Mouse (Mus musculus): ENCODE measurements around the gene Cdkl1. TPM values are rescaled to one million over a fixed set of nuclear protein-coding genes. Genes with fewer than 3 reads are reported as not detected.

Gene Cdkl1
- polyA plus RNA-seq, 1 experiment from 2014 or later: 13.3 TPM

DNA sequence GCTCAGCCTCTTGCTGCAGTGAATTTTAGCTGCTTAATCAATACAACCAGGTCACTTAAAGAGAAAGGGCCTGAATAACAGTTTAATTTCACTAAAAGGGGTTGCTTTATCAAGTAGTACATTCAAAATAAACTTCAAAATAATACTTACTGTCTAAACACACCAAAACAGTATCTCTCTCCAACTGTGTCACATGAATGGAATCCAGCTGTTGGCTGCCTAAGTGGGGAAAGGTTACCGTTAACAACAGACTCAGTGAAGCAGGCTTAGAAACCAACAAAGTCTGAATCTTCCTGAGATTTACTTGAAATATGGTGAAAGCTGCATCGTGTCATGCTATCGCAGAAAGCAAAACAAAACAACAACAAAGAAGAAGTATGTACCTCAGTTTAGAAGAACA lies 21.9 kb upstream of the Cdkl1 start:
- no peaks in the 10 kb centered on the region for H3K9me3 ChIP-seq (ENCODE audit: control insufficient read depth, low read length)
- no peak overlapping the region for H3K4me2 ChIP-seq (ENCODE audit: low read depth, low read length)
- H3K4me1 ChIP-seq (ENCODE audit: control insufficient read depth, insufficient read depth, low read length): no peaks in the 10 kb centered on the region
- H3K27me3 ChIP-seq (ENCODE audit: control insufficient read depth, insufficient read depth, low read length): no peaks in the 10 kb centered on the region
- no peak overlapping the region for H3K27ac ChIP-seq (ENCODE audit: low read depth, low read length)
- no peak overlapping the region for H3K4me3 ChIP-seq (ENCODE audit: low read depth, low read length)
- ATAC-seq (ENCODE audit: low read depth): no peak
- H3K9ac ChIP-seq (replicated peaks; ENCODE audit: low read depth, low read length): no peak overlapping the region
- 82% methylated on average over 3 of the region's 3 CpGs for WGBS
- peaks cover 41% of the 10 kb centered on the region for H3K36me3 ChIP-seq (ENCODE audit: control insufficient read depth, insufficient read depth, low read length)

DNA sequence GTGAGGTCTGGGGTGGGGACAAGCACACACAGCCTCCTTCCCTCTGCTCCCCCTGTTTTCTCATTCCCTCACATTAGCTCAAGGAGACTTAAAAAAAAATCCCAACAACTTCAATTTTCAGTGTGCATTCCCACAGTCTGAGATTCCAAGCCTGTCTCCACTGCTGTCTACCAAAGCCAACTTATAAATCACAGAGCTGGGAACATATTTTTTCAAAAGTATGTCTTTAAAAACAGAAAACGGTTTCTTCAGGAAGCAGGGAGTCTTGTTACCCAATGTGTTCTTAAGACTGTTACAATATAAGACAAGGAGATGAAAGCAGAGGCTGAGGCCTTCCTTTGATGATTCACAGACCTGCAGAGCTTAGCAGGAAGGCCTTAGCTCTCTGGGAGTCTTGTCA lies 20.9 kb upstream of the Cdkl1 start:
- H3K4me2 ChIP-seq (ENCODE audit: low read depth, low read length): no peak overlapping the region
- H3K4me3 ChIP-seq (ENCODE audit: low read depth, low read length): no peak overlapping the region
- H3K27me3 ChIP-seq (ENCODE audit: control insufficient read depth, insufficient read depth, low read length): no peaks in the 10 kb centered on the region
- peaks cover 36% of the 10 kb centered on the region for H3K36me3 ChIP-seq (ENCODE audit: control insufficient read depth, insufficient read depth, low read length)
- 70% methylated on average over 1 of the region's 1 CpGs for WGBS
- no peaks in the 10 kb centered on the region for H3K4me1 ChIP-seq (ENCODE audit: control insufficient read depth, insufficient read depth, low read length)
- H3K9me3 ChIP-seq (ENCODE audit: control insufficient read depth, low read length): no peaks in the 10 kb centered on the region
- ATAC-seq (ENCODE audit: low read depth): no peak
- no peak overlapping the region for H3K27ac ChIP-seq (ENCODE audit: low read depth, low read length)
- no peak overlapping the region for H3K9ac ChIP-seq (replicated peaks; ENCODE audit: low read depth, low read length)

DNA sequence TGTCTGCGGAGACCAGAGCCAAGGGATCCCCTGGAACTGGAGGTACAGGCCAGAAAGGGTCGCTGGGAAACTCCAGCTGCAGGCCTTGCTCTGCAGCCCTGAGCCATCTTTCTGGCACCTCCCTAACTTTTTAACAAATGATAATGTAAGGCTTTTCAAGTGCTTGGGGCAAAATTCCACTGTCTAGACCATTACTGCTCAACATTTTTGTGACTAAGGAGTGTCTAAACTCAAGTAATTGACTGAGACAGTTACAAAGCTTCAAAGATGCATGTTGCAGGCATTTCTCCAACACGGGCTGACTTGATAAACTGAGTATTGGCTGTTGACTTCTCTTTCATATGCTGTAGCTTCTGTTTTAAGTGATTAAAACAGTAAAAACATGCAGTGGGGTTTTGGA lies 18.4 kb upstream of the Cdkl1 start:
- Histone ChIP-seq H3K27ac (ENCODE audit: low read depth, low read length) (no peak overlapping the region), H3K4me2 (ENCODE audit: low read depth, low read length) (no peak overlapping the region), H3K4me3 (ENCODE audit: low read depth, low read length) (no peak overlapping the region), H3K9ac (replicated peaks; ENCODE audit: low read depth, low read length) (no peak overlapping the region), H3K9me3 (ENCODE audit: control insufficient read depth, low read length) (no peaks in the 10 kb centered on the region), H3K27me3 (ENCODE audit: control insufficient read depth, insufficient read depth, low read length) (no peaks in the 10 kb centered on the region), H3K4me1 (ENCODE audit: control insufficient read depth, insufficient read depth, low read length) (no peaks in the 10 kb centered on the region), H3K36me3 (ENCODE audit: control insufficient read depth, insufficient read depth, low read length) (peaks cover 22% of the 10 kb centered on the region)
- no peak for ATAC-seq (ENCODE audit: low read depth)
- 91% methylated on average over 3 of the region's 3 CpGs for WGBS

DNA sequence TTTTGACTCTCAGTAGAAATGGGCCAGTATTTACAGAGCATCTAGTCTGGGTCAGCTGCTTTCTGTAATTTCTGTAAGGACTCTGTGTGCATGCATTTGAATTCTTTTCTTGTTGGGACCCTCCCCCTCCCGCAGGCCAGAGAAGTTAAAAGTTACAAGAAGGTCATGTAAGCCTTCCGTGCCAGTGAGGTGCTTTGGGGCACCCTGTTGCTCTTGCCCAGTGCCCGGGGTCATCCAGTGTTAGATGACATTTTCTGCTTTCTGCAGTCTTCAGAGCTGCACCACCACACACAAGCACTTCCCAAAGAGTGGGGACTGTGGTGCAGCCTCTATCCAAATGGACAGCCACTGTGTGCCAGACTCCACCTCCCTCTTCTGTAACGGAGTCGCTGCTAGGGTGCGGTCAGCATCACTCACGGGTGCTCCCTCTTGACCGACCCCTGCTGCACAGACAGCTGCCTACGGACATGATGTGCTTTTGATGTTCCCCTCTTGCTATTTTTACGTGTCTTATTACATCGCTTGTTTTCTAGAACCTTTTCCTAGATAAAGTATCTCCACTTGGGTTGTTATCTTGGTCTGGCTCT lies 16.4 kb upstream of the Cdkl1 start:
- Histone ChIP-seq H3K4me1 (ENCODE audit: control insufficient read depth, insufficient read depth, low read length) (no peaks in the 10 kb centered on the region), H3K4me2 (ENCODE audit: low read depth, low read length) (no peak overlapping the region), H3K4me3 (ENCODE audit: low read depth, low read length) (no peak overlapping the region), H3K27me3 (ENCODE audit: control insufficient read depth, insufficient read depth, low read length) (no peaks in the 10 kb centered on the region), H3K27ac (ENCODE audit: low read depth, low read length) (no peak overlapping the region), H3K9me3 (ENCODE audit: control insufficient read depth, low read length) (no peaks in the 10 kb centered on the region), H3K36me3 (ENCODE audit: control insufficient read depth, insufficient read depth, low read length) (peaks cover 17% of the 10 kb centered on the region), H3K9ac (replicated peaks; ENCODE audit: low read depth, low read length) (no peak overlapping the region)
- WGBS: 69% methylated on average over 11 of the region's 11 CpGs
- ATAC-seq (ENCODE audit: low read depth): no peak

DNA sequence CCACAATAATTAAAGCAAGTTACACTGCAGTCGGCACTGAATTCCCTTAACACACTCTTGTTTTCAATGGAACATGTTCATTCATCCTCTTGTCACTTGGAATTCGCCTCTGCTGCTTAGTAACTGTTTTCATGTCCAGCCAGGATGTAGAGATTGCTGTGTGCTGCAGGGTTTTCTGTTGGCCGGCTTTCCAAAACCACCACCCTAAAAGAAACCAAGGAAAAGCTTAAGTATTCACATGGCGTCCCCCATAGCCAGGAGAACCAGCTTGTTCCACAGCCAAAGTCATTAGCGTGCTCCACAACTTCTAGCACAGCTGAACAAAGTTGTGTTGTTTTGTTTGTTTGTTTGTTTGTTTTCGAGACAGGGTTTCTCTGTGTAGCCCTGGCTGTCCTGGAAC lies 14.1 kb upstream of the Cdkl1 start:
- WGBS: 82% methylated on average over 6 of the region's 6 CpGs
- no peak overlapping the region for H3K27ac ChIP-seq (ENCODE audit: low read depth, low read length)
- H3K9ac ChIP-seq (replicated peaks; ENCODE audit: low read depth, low read length): no peak overlapping the region
- H3K27me3 ChIP-seq (ENCODE audit: control insufficient read depth, insufficient read depth, low read length): no peaks in the 10 kb centered on the region
- no peaks in the 10 kb centered on the region for H3K9me3 ChIP-seq (ENCODE audit: control insufficient read depth, low read length)
- H3K4me3 ChIP-seq (ENCODE audit: low read depth, low read length): no peak overlapping the region
- peaks cover 14% of the 10 kb centered on the region for H3K36me3 ChIP-seq (ENCODE audit: control insufficient read depth, insufficient read depth, low read length)
- no peak overlapping the region for H3K4me2 ChIP-seq (ENCODE audit: low read depth, low read length)
- H3K4me1 ChIP-seq (ENCODE audit: control insufficient read depth, insufficient read depth, low read length): no peaks in the 10 kb centered on the region
- no peak for ATAC-seq (ENCODE audit: low read depth)

DNA sequence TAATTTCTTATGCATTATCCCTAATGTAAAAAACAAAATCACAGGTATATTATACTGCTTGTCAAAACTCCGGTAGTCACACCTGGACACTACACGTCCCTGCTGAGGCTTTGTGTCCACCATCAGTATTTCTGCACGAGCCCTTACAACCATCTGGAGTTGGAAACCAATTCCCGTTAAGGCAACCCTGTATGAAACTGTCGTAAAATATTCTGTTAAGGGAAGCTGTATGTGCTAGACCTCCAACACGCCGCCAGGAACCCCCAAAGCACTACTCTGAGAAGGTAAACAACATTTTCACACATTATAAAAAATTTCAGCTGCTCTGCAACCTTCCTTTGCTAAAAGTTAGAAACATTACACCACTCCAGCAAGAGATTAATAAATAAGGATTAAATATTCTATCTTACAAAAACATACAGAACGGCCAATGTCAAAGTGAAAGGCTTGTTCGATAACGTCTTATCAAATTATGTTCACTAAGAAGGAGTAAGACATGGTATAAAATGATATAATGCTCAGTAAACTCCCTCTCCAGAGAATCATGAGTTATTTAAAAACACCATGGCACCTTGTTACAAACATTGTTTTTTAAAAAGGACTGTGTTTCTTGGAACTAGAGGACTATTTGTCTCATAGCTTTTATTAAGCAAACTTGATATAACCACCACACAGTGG lies 13.5 kb upstream of the Cdkl1 start:
- Histone ChIP-seq H3K36me3 (ENCODE audit: control insufficient read depth, insufficient read depth, low read length) (peaks cover 14% of the 10 kb centered on the region), H3K4me1 (ENCODE audit: control insufficient read depth, insufficient read depth, low read length) (no peaks in the 10 kb centered on the region), H3K27me3 (ENCODE audit: control insufficient read depth, insufficient read depth, low read length) (no peaks in the 10 kb centered on the region), H3K27ac (ENCODE audit: low read depth, low read length) (no peak overlapping the region), H3K4me2 (ENCODE audit: low read depth, low read length) (no peak overlapping the region), H3K9ac (replicated peaks; ENCODE audit: low read depth, low read length) (no peak overlapping the region), H3K9me3 (ENCODE audit: control insufficient read depth, low read length) (no peaks in the 10 kb centered on the region), H3K4me3 (ENCODE audit: low read depth, low read length) (no peak overlapping the region)
- 92% methylated on average over 10 of the region's 10 CpGs for WGBS
- no peak for ATAC-seq (ENCODE audit: low read depth)

DNA sequence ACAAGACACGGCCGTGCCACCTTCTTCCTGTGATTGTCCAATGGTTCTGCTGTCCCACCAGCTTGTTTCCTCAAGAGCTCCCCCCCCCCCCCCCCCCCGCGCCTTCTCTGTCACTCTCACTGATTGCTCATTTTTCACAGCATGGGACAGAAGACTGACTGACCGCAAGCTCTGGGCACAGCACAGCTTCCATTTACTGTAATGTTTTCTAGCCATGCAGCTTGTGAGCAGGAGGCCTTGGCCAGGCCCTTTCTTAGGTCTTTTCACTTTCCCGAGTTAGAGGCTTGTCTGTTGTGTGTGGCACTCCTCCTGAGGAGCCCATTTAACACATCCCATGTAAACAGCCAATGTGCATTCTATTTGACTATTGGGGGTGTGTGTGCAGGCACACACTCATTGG lies 12.1 kb upstream of the Cdkl1 start:
- H3K36me3 ChIP-seq (ENCODE audit: control insufficient read depth, insufficient read depth, low read length): peaks cover 14% of the 10 kb centered on the region
- H3K4me1 ChIP-seq (ENCODE audit: control insufficient read depth, insufficient read depth, low read length): no peaks in the 10 kb centered on the region
- H3K27me3 ChIP-seq (ENCODE audit: control insufficient read depth, insufficient read depth, low read length): no peaks in the 10 kb centered on the region
- no peak for ATAC-seq (ENCODE audit: low read depth)
- H3K9ac ChIP-seq (replicated peaks; ENCODE audit: low read depth, low read length): no peak overlapping the region
- H3K4me3 ChIP-seq (ENCODE audit: low read depth, low read length): no peak overlapping the region
- no peak overlapping the region for H3K4me2 ChIP-seq (ENCODE audit: low read depth, low read length)
- H3K9me3 ChIP-seq (ENCODE audit: control insufficient read depth, low read length): no peaks in the 10 kb centered on the region
- no peak overlapping the region for H3K27ac ChIP-seq (ENCODE audit: low read depth, low read length)
- WGBS: 90% methylated on average over 5 of the region's 6 CpGs

DNA sequence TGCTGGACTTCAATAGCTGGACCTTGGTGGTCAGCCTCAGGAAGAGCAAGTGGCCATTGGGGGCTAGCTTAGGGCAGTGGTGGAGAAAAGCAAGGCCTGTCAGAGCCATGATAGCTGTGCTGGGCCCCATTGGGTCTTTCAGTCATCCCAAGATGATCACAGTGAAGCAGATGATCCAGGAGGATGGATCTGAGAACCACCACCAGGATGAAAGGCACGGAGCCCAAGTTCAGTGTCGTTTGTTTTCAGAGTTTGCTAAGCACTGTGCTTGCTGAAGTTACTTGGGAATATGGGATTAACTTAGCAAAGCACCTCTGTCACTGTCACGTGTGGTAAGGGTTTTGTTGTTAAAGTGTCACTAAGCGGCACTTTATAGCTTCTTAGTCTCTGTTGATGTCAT lies 9.5 kb upstream of the Cdkl1 start:
- no peak overlapping the region for H3K9ac ChIP-seq (replicated peaks; ENCODE audit: low read depth, low read length)
- no peak overlapping the region for H3K27ac ChIP-seq (ENCODE audit: low read depth, low read length)
- no peak overlapping the region for H3K4me3 ChIP-seq (ENCODE audit: low read depth, low read length)
- H3K9me3 ChIP-seq (ENCODE audit: control insufficient read depth, low read length): no peaks in the 10 kb centered on the region
- H3K4me2 ChIP-seq (ENCODE audit: low read depth, low read length): no peak overlapping the region
- H3K4me1 ChIP-seq (ENCODE audit: control insufficient read depth, insufficient read depth, low read length): no peaks in the 10 kb centered on the region
- peaks cover 5% of the 10 kb centered on the region; the same call in 1 of the 2 replicates for H3K36me3 ChIP-seq (ENCODE audit: control insufficient read depth, insufficient read depth, low read length)
- WGBS: 84% methylated on average over 4 of the region's 4 CpGs
- H3K27me3 ChIP-seq (ENCODE audit: control insufficient read depth, insufficient read depth, low read length): no peaks in the 10 kb centered on the region
- no peak for ATAC-seq (ENCODE audit: low read depth)

DNA sequence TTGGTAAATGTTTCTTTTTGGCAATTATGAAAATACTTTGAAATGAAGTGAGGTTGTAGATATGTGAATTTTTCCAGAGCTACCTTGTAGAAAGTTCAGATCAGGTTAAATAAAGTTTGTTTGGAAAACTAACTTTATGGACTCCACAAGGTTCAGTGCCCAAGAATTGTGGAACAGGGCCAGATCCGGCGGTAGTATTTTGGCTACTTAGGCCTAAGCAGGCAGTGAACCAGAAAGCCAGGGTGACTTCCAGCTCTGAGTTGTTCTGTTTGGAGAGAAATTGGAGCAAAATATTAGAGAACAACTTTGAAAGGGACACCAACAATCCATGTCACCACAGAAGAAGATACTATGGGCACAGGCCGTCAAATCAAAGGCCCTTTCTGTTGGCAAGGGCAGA lies 5.2 kb upstream of the Cdkl1 start:
- ATAC-seq (ENCODE audit: low read depth): no peak
- 87% methylated on average over 3 of the region's 3 CpGs for WGBS
- Histone ChIP-seq H3K27ac (ENCODE audit: low read depth, low read length) (no peak overlapping the region), H3K9me3 (ENCODE audit: control insufficient read depth, low read length) (no peaks in the 10 kb centered on the region), H3K4me1 (ENCODE audit: control insufficient read depth, insufficient read depth, low read length) (peaks cover 1% of the 10 kb centered on the region; the same call in 1 of the 2 replicates), H3K27me3 (ENCODE audit: control insufficient read depth, insufficient read depth, low read length) (no peaks in the 10 kb centered on the region), H3K4me2 (ENCODE audit: low read depth, low read length) (no peak overlapping the region), H3K9ac (replicated peaks; ENCODE audit: low read depth, low read length) (no peak overlapping the region), H3K36me3 (ENCODE audit: control insufficient read depth, insufficient read depth, low read length) (no peaks in the 10 kb centered on the region), H3K4me3 (ENCODE audit: low read depth, low read length) (no peak overlapping the region)

Data from neural tube, embryonic 14.5 days (tissue).